Mouse (Mus musculus) kidney, adult 9 months (tissue): ENCODE measurements at regions not wholly inside any gene's neighbourhood (a gene's known extent, or its start where the extent isn't known, plus 50 kb on each side); places are given as distances from the start of the nearest gene placed in this dataset.

Source experiments
- DNase-seq: peaks from one replicate; pipeline ENCODE4 v3.0.0; 2022

DNA sequence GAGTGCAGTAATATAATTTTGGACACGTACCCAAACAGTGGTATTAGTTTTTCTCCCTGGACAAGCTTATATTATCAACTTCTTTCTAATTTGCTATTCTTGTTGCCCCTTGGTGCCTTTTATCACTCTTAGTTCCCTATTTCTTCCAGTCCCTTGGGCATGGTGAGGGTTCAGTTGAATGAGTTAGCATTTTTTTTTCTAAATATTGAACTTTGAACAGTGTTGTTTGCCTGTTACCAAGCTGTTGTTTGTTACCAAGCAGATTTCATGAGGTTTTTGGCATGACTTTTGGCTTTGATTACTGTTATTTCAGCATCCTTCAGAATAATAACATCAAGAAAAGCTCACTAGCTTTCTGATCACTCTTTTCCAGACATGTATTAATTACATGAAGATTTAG lies 162.3 kb upstream of the Fam98a start:
- DNase-seq, result no peak

GRCm38 (mm10) chr17:75707687-75708086 lies 155.9 kb upstream of the Fam98a start:
- no peak for DNase-seq

- DNase-seq, result no peak
These were observed 153.6 kb upstream of the Fam98a start for GRCm38 (mm10) chr17:75705357-75705756.

- DNase-seq, result no peak
These were observed 152.1 kb upstream of the Fam98a start for GRCm38 (mm10) chr17:75703865-75704264.

GRCm38 (mm10) chr17:75696729-75697103 lies 145.0 kb upstream of the Fam98a start:
- no peak for DNase-seq

DNA sequence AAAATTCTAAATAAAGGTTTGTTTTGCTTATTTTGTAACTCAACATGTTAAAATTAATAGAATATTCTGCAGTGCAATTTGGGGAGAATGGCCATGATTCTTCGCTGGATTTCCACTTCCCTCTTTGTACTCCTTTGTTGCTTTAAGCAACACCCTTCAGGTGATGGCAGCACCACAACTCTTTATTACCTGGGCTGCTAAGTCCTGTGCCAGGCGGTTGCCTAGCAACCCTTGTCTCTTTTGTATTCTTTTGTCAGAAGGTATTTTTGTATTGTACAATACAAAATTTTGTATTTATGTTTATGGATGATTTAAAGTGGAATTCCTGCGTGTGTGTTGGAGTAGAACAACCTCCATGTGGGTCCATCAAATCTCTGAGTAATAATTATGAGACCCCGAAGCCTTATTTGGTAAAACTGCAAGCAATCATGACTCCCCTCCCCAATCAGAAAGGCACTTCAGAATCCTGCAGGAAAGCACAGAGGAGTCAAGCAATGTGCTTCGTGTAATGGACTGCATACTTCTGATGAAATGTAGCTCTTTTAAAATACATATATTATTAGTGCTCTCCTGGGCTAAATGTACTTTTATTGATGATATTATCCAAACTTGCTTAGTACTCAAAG lies 144.5 kb upstream of the Fam98a start:
- no peak for DNase-seq

- DNase-seq, result no peak
These were observed 134.2 kb upstream of the Fam98a start for GRCm38 (mm10) chr17:75685927-75686326.

DNA sequence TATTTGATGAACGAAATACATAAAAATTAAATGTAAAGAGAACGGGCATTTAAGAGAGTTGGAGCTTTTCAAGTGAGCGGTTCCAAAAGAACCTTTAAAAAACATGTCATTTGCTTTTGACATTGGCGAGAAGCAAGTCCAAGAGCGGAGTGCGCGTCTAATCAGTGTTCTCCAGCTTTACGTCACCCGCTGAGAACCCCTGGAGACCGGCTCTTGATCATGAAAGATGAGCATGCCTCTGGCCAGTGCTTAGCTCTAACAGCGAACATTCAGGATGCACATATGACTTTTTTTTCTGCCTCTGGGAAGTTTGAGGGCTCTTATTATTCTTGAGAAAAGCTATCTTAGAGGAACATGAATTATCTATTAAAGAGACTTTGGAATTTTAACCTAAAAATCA lies 95.2 kb upstream of the Fam98a start:
- no peak for DNase-seq

DNA sequence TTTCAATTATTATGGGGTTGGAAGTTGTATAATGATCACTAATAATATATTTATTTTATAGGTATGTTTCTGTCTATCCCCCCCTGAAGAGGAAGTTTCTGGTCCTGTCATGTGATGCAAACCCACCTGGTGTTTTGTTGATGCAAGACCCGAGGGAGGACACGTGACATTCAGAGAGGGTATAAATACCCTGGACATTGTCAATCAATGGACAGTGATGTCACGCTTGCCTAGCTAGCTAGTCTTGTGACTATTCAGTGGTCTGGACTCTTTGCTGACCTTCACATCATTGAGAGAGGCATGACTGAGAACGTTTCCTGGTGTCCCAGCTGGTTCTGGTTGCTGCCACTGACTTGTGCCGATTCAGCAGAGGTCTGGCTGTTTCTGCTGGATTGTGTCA lies 93.0 kb upstream of the Fam98a start:
- no peak for DNase-seq

DNA sequence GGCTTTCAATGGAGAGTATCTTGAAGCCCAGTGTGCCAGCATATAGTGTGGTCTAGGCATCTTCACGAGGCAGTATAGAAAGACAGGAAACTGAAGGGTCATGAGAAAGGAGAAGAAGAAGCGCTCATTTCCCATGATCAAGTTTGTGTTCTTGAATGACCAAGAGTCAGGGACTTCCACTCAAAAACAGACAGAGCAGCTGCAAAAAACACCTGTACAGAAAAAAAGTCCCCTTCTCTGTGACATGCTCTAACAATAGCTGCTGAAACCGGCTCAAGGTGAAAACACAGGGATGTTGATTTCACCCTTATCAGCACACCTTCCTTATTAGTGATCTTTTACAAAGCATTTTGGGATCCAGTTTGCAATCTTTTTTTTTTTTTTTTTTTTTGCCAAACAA lies 90.6 kb upstream of the Fam98a start:
- no peak for DNase-seq

- no peak for DNase-seq
These were observed 89.3 kb upstream of the Fam98a start for GRCm38 (mm10) chr17:75641010-75641498.

DNA sequence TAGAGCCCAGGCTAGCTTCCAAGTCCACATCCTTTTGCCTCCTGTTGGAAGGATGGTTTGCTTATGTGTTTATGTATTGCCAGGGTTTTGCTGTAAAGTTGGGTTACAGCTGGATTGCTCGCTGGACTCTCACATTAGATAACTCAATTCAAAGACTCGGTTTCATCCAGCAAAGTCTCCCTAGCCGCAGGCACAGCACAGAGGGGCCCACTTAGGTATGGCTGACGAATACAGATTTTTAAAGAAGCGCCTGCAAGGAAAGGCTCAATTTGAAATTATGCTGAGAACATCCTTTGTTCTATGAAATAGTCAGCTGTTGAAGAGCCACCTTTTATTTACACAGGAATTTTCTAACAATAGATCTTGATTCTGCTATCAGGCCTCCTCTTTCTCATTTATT lies 88.8 kb upstream of the Fam98a start:
- no peak for DNase-seq

DNA sequence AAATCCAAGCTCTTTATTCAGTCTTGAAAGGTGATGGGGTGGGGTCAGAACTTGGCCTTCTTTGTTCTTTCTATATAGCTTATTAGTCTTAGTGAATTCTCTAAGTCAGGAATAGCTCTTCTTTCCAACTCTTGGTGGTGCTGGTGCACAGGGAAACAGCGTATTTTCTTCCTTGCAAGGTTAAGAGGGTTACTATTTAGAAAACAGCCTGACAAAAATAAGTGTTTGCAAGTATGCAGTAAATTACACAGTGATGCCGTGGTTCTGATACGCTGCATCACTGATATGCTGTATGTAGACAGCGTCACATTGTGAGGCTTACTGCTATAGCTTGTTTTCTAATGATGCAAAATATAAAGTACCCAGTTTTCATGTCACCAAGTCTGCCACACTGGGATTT lies 78.1 kb upstream of the Fam98a start:
- no peak for DNase-seq

- DNase-seq, result no peak
These were observed 67.7 kb upstream of the Fam98a start for GRCm38 (mm10) chr17:75619472-75619871.

GRCm38 (mm10) chr17:75618514-75618913 lies 66.8 kb upstream of the Fam98a start:
- no peak for DNase-seq

GRCm38 (mm10) chr17:75617280-75617679 lies 65.5 kb upstream of the Fam98a start:
- peak; percentile 44 for DNase-seq

GRCm38 (mm10) chr17:75615335-75615734 lies 63.6 kb upstream of the Fam98a start:
- DNase-seq, result peak; percentile 46

GRCm38 (mm10) chr17:75603417-75604086 lies 51.8 kb upstream of the Fam98a start:
- no peak for DNase-seq
